Mouse (Mus musculus): ENCODE data around the gene Kcnk6. TPM values are rescaled to one million over a fixed set of nuclear protein-coding genes. Genes with fewer than 3 reads are reported as not detected.
A peak's percentile ranks its signal among the peaks of the same experiment; 100 is the strongest.

Kcnk6 gene
- total RNA-seq (2014; rRNA removed) = 5.2 and 6.1 TPM in 2 replicates
- polyA plus RNA-seq (2015; fragmentation: Nextera tagmentation; extraction: Ambion mirVana) = 0.92 and 1.5 TPM in 2 replicates

- H3K4me3 ChIP-seq (ENCODE audit: low read length) = peak within 1 kb of the TSS; percentile 45
- no peaks in the 10 kb centered on the region for H3K9me3 ChIP-seq (ENCODE audit: low read length)
- H3K9ac ChIP-seq (replicated peaks; ENCODE audit: low read length) = peak within 1 kb of the TSS; percentile 46
- H3K4me2 ChIP-seq (ENCODE audit: low read depth, low read length) = peak within 1 kb of the TSS; percentile 92
- DNase-seq (ENCODE audit: low spot score) (no peak), ATAC-seq (peak; percentile 34; the same call in 1 of the 2 replicates)
- H3K36me3 ChIP-seq (ENCODE audit: insufficient read depth, low read length) = no peaks in the 10 kb centered on the region
- H3K27ac ChIP-seq = no peak within 1 kb of the TSS
- H3K27me3 ChIP-seq (ENCODE audit: insufficient read depth, low read length) = peaks cover 27% of the 10 kb centered on the region
- H3K4me1 ChIP-seq (ENCODE audit: insufficient read depth, low read length) = peaks cover 3% of the 10 kb centered on the region; the same call in 1 of the 2 replicates
- no peak for TF ChIP-seq CTCF (IDR thresholded peaks at IDR 0.05; ENCODE audit: low read depth)
- WGBS = 2% methylated on average over 59 of the region's 62 CpGs
Observed at GRCm38 (mm10) chr7:29232247-29233013, at the start of gene Kcnk6. TSS of gene Kcnk6 (minus strand) at chr7:29232515.

- H3K4me2 ChIP-seq (ENCODE audit: low read depth, low read length) = peak within 1 kb of the TSS; percentile 95
- H3K27ac ChIP-seq = peak within 1 kb of the TSS; percentile 66
- H3K9me3 ChIP-seq (ENCODE audit: low read length) = no peaks in the 10 kb centered on the region
- peak; percentile 32 for TF ChIP-seq CTCF (IDR thresholded peaks at IDR 0.05; ENCODE audit: low read depth)
- DNase-seq (ENCODE audit: low spot score) (peak; percentile 83), ATAC-seq (peak; percentile 89)
- H3K9ac ChIP-seq (replicated peaks; ENCODE audit: low read length) = peak within 1 kb of the TSS; percentile 53
- H3K36me3 ChIP-seq (ENCODE audit: insufficient read depth, low read length) = no peaks in the 10 kb centered on the region
- H3K27me3 ChIP-seq (ENCODE audit: insufficient read depth, low read length) = no peaks in the 10 kb centered on the region
- peak within 1 kb of the TSS; percentile 53 for H3K4me3 ChIP-seq (ENCODE audit: low read length)
- under 1% methylated on average over 76 of the region's 80 CpGs for WGBS
- H3K4me1 ChIP-seq (ENCODE audit: insufficient read depth, low read length) = peaks cover 6% of the 10 kb centered on the region; the same call in 1 of the 2 replicates
Observed at GRCm38 (mm10) chr7:29281201-29282073, 49.1 kb upstream of the Kcnk6 start, which contains the start of gene Spint2. TSS of gene Spint2 (minus strand) at chr7:29281912.

GRCm38 (mm10) chr7:29280801-29281200 is 48.5 kb upstream of the Kcnk6 start:
- Histone ChIP-seq H3K4me2 (ENCODE audit: low read depth, low read length) (peak overlapping the region; percentile 95), H3K36me3 (ENCODE audit: insufficient read depth, low read length) (no peaks in the 10 kb centered on the region), H3K9ac (replicated peaks; ENCODE audit: low read length) (peak overlapping the region; percentile 53; the same call in 1 of the 2 replicates), H3K27ac (no peak overlapping the region), H3K9me3 (ENCODE audit: low read length) (no peaks in the 10 kb centered on the region), H3K4me1 (ENCODE audit: insufficient read depth, low read length) (peaks cover 6% of the 10 kb centered on the region; the same call in 1 of the 2 replicates), H3K27me3 (ENCODE audit: insufficient read depth, low read length) (no peaks in the 10 kb centered on the region), H3K4me3 (ENCODE audit: low read length) (peak overlapping the region; percentile 53)
- no peak for TF ChIP-seq CTCF (IDR thresholded peaks at IDR 0.05; ENCODE audit: low read depth)
- DNase-seq (ENCODE audit: low spot score) (peak; percentile 35), ATAC-seq (no peak)
- WGBS = 12% methylated on average over 13 of the region's 13 CpGs

GRCm38 (mm10) chr7:29279924-29280323 is 47.6 kb upstream of the Kcnk6 start:
- DNase-seq (ENCODE audit: low spot score) = no peak
- no peak for ATAC-seq
- no peak overlapping the region for H3K4me2 ChIP-seq (ENCODE audit: low read depth, low read length)
- no peak overlapping the region for H3K27ac ChIP-seq
- no peaks in the 10 kb centered on the region for H3K36me3 ChIP-seq (ENCODE audit: insufficient read depth, low read length)
- H3K4me3 ChIP-seq (ENCODE audit: low read length) = no peak overlapping the region
- no peak for TF ChIP-seq CTCF (IDR thresholded peaks at IDR 0.05; ENCODE audit: low read depth)
- H3K4me1 ChIP-seq (ENCODE audit: insufficient read depth, low read length) = peaks cover 6% of the 10 kb centered on the region; the same call in 1 of the 2 replicates
- 90% methylated on average over 8 of the region's 8 CpGs for WGBS
- no peak overlapping the region for H3K9ac ChIP-seq (replicated peaks; ENCODE audit: low read length)
- H3K9me3 ChIP-seq (ENCODE audit: low read length) = no peaks in the 10 kb centered on the region
- H3K27me3 ChIP-seq (ENCODE audit: insufficient read depth, low read length) = no peaks in the 10 kb centered on the region

GRCm38 (mm10) chr7:29279261-29279660 is 46.9 kb upstream of the Kcnk6 start:
- ATAC-seq = no peak
- DNase-seq (ENCODE audit: low spot score) = no peak
- Histone ChIP-seq H3K9me3 (ENCODE audit: low read length) (no peaks in the 10 kb centered on the region), H3K4me2 (ENCODE audit: low read depth, low read length) (no peak overlapping the region), H3K4me1 (ENCODE audit: insufficient read depth, low read length) (peaks cover 6% of the 10 kb centered on the region; the same call in 1 of the 2 replicates), H3K36me3 (ENCODE audit: insufficient read depth, low read length) (no peaks in the 10 kb centered on the region), H3K9ac (replicated peaks; ENCODE audit: low read length) (no peak overlapping the region), H3K27ac (no peak overlapping the region), H3K27me3 (ENCODE audit: insufficient read depth, low read length) (no peaks in the 10 kb centered on the region), H3K4me3 (ENCODE audit: low read length) (no peak overlapping the region)
- TF ChIP-seq CTCF (IDR thresholded peaks at IDR 0.05; ENCODE audit: low read depth) = no peak

GRCm38 (mm10) chr7:29277510-29277909 is 45.2 kb upstream of the Kcnk6 start:
- Histone ChIP-seq H3K27me3 (ENCODE audit: insufficient read depth, low read length) (no peaks in the 10 kb centered on the region), H3K9me3 (ENCODE audit: low read length) (no peaks in the 10 kb centered on the region), H3K27ac (no peak overlapping the region), H3K9ac (replicated peaks; ENCODE audit: low read length) (no peak overlapping the region), H3K4me3 (ENCODE audit: low read length) (no peak overlapping the region), H3K4me1 (ENCODE audit: insufficient read depth, low read length) (peaks cover 6% of the 10 kb centered on the region; the same call in 1 of the 2 replicates), H3K36me3 (ENCODE audit: insufficient read depth, low read length) (no peaks in the 10 kb centered on the region), H3K4me2 (ENCODE audit: low read depth, low read length) (no peak overlapping the region)
- ATAC-seq (no peak), DNase-seq (ENCODE audit: low spot score) (no peak)
- 89% methylated on average over 4 of the region's 4 CpGs for WGBS
- no peak for TF ChIP-seq CTCF (IDR thresholded peaks at IDR 0.05; ENCODE audit: low read depth)
